Mouse (Mus musculus) liver, postnatal 0 days (tissue): Measurements from ENCODE around the gene Pgap1. TPM values are rescaled to one million over a fixed set of nuclear protein-coding genes. Genes with fewer than 3 reads are reported as not detected.

Experiments
- ATAC-seq: fragments of 200-750 bp; cut with Nextera tagmentation; 2 replicates; pipeline ENCODE4 v1.8.0; 2017; ENCODE audit warnings: mild to moderate bottlenecking, moderate library complexity
- DNase-seq: peaks from one replicate; pipeline ENCODE4 v3.0.0-alpha.2; 2016
- H3K27ac ChIP-seq: fragments of 300-500 bp; sonication (generic); 2 replicates; pipeline ENCODE4 v1.5.1; 2014; ENCODE audit warnings: antibody characterized with exemption, moderate library complexity, mild to moderate bottlenecking, low read depth
- H3K27me3 ChIP-seq: fragments of 300-500 bp; sonication (generic); 2 replicates; pipeline ENCODE4 v1.6.1; 2014; ENCODE audit warnings: low read length, control low read depth, mixed read lengths; ENCODE audit not compliant: insufficient read depth
- H3K36me3 ChIP-seq: fragments of 300-500 bp; sonication (generic); replicated peaks from 2 replicates; pipeline ENCODE4 v1.6.1; 2014; ENCODE audit warnings: mild to moderate bottlenecking, control low read depth, low read length, moderate library complexity, mixed read lengths; ENCODE audit not compliant: insufficient read depth
- H3K4me1 ChIP-seq: fragments of 300-500 bp; sonication (generic); 2 replicates; pipeline ENCODE4 v1.6.1; 2014; ENCODE audit warnings: antibody characterized with exemption, mild to moderate bottlenecking, control low read depth; ENCODE audit not compliant: insufficient read depth
- H3K4me2 ChIP-seq: fragments of 300-500 bp; sonication (generic); 2 replicates; pipeline ENCODE4 v1.6.1; 2014; ENCODE audit warnings: low read depth, mild to moderate bottlenecking, low read length, moderate library complexity, mixed read lengths
- H3K4me3 ChIP-seq: fragments of 300-500 bp; sonication (generic); 2 replicates; pipeline ENCODE4 v1.5.1; 2014; ENCODE audit warnings: low read depth, low read length
- H3K9ac ChIP-seq: fragments of 300-500 bp; sonication (generic); replicated peaks from 2 replicates; pipeline ENCODE4 v1.6.1; 2014; ENCODE audit warnings: mild to moderate bottlenecking, moderate library complexity
- H3K9me3 ChIP-seq: fragments of 300-500 bp; sonication (generic); 2 replicates; pipeline ENCODE4 v1.6.1; 2016; ENCODE audit warnings: mild to moderate bottlenecking, control low read depth, low read length, mixed read lengths
- CTCF ChIP-seq: sonication (generic); IDR thresholded peaks from 2 replicates; pipeline ENCODE4 v1.5.1; 2016; ENCODE audit warnings: antibody characterized with exemption, low read depth
- EP300 ChIP-seq: IDR thresholded peaks from 2 replicates; pipeline ENCODE4 v1.6.1; 2016; ENCODE audit warnings: antibody characterized with exemption, low read depth, mild to moderate bottlenecking
- WGBS: fragments of 180-500 bp; shearing (Covaris S2); extraction: QIAGEN DNeasy Blood & Tissue Kit; methylation state at CpG from one replicate; pipeline ENCODE4 v1.1.7; 2014; ENCODE audit not compliant: insufficient replicate concordance; 5-methylcytosine and 5-hydroxymethylcytosine counted together
- polyA plus RNA-seq: library from polyadenylated mRNA; unstranded; fragments of >200 nt; fragmentation: Nextera tagmentation; extraction: Ambion mirVana; gene quantifications from 2 replicates; pipeline ENCODE4 v1.2.1, GENCODE M21; 2015

The Pgap1 gene
- polyA plus RNA-seq, 1 experiment from 2014 or later: 1.9 TPM

- Histone ChIP-seq H3K27me3 (no peaks in the 10 kb centered on the region), H3K4me3 (no peak overlapping the region), H3K27ac (no peak overlapping the region), H3K4me2 (no peak overlapping the region), H3K36me3 (peaks cover 12% of the 10 kb centered on the region), H3K4me1 (no peaks in the 10 kb centered on the region), H3K9ac (no peak overlapping the region), H3K9me3 (no peaks in the 10 kb centered on the region)
- ATAC-seq: no peak
- TF ChIP-seq CTCF (no peak), EP300 (no peak)
- DNase-seq: no peak
- WGBS: 90% methylated on average over 3 of the region's 3 CpGs
Observed at GRCm38 (mm10) chr1:54493496-54493895, 64.0 kb downstream of the Pgap1 start.

DNA sequence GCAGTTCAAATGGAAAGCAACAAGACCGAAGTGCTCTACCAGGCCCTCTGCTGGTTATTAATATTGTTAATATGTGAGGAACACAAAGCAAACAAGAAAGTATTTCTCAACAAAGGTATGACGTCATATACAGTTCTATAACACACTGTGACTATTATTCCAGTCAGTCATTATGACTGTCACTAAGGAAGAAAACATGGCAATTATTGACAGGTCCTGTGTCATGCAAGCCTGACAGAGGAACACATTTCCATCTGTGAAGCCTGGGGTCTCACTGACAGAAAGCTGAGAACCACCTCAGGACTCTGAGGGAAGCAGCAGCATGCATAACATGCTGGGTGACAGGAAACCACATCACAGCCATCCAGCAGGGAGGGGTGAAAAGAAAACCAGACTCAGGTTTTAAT lies 65.0 kb downstream of the Pgap1 start:
- Histone ChIP-seq H3K27me3 (no peaks in the 10 kb centered on the region), H3K4me3 (no peak overlapping the region), H3K4me1 (no peaks in the 10 kb centered on the region), H3K4me2 (no peak overlapping the region), H3K9ac (no peak overlapping the region), H3K27ac (no peak overlapping the region), H3K36me3 (peaks cover 12% of the 10 kb centered on the region), H3K9me3 (no peaks in the 10 kb centered on the region)
- ATAC-seq (no peak), DNase-seq (no peak)
- TF ChIP-seq CTCF (no peak), EP300 (no peak)
- WGBS: 57% methylated on average over 2 of the region's 2 CpGs

GRCm38 (mm10) chr1:54484744-54485420 lies 72.6 kb downstream of the Pgap1 start:
- 89% methylated on average over 3 of the region's 3 CpGs for WGBS
- TF ChIP-seq CTCF (no peak), EP300 (no peak)

DNA sequence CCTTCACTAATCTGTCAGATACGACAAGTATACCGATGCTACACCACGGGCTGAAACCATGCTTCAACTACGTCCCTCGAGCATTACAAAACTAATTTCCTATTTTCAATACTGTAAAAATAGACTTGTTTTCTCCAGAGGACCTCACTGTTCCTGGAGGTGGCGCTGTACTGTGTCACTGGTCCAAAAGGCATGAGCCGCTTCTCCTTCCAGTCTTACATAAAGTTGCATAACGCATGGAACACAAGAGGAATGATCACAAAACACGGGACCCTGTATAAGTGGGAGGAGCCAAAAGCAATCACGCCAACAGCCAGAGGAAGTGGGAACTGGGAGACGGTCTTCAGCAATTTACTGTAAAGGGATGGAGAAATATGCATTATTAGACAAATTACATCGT lies 77.0 kb downstream of the Pgap1 start:
- no peak overlapping the region for H3K4me2 ChIP-seq
- H3K27ac ChIP-seq: no peak overlapping the region
- no peak for DNase-seq
- no peak for ATAC-seq
- TF ChIP-seq EP300: no peak
- TF ChIP-seq CTCF: no peak
- H3K27me3 ChIP-seq: no peaks in the 10 kb centered on the region
- WGBS: 81% methylated on average over 12 of the region's 12 CpGs
- no peaks in the 10 kb centered on the region for H3K4me1 ChIP-seq
- H3K36me3 ChIP-seq: peaks cover 6% of the 10 kb centered on the region; the same call in 1 of the 2 replicates
- H3K9me3 ChIP-seq: peaks cover 2% of the 10 kb centered on the region
- H3K4me3 ChIP-seq: no peak overlapping the region
- no peak overlapping the region for H3K9ac ChIP-seq

More at GRCm38 (mm10) chr1:54484744-54485420, 72.6 kb downstream of the Pgap1 start:
- H3K9ac ChIP-seq: no peak overlapping the region
- no peak overlapping the region for H3K27ac ChIP-seq
- H3K4me2 ChIP-seq: no peak overlapping the region
- no peak for ATAC-seq
- no peaks in the 10 kb centered on the region for H3K27me3 ChIP-seq
- DNase-seq: no peak
- 0 out of 2 replicates have a peak, but pooled peaks cover 3% of the 10 kb centered on the region for H3K36me3 ChIP-seq
- H3K4me3 ChIP-seq: no peak overlapping the region
- no peaks in the 10 kb centered on the region for H3K4me1 ChIP-seq
- no peaks in the 10 kb centered on the region for H3K9me3 ChIP-seq

- no peak overlapping the region for H3K9ac ChIP-seq
- ATAC-seq: no peak
- no peak for TF ChIP-seq EP300
Observed at GRCm38 (mm10) chr1:54468662-54469061, 88.8 kb downstream of the Pgap1 start.

DNA sequence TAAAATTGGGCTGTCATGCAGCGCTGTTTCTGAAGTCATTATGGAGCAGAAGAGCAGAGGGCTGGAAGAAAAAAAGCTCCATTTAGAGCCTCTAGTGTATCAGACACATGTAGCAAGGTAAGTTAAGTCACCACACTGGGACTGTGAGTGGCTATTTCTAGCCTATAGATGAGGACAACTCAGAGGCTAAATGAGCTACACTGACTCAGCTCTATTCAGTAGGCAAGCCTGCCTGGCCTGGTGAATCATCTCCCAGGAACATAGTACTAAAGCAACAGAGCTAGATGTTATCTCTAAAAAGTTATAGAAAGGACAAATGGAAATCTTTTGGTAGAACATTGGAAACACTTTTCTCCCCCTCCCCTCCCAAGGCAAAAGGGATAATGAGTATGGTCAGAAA lies 90.1 kb downstream of the Pgap1 start:
- Histone ChIP-seq H3K4me2 (no peak overlapping the region), H3K27me3 (no peaks in the 10 kb centered on the region), H3K4me3 (no peak overlapping the region), H3K9me3 (no peaks in the 10 kb centered on the region), H3K36me3 (no peaks in the 10 kb centered on the region), H3K27ac (no peak overlapping the region), H3K4me1 (no peaks in the 10 kb centered on the region), H3K9ac (no peak overlapping the region)
- TF ChIP-seq CTCF (no peak), EP300 (no peak)
- WGBS: 90% methylated on average over 1 of the region's 1 CpGs
- DNase-seq (no peak), ATAC-seq (no peak)

More at GRCm38 (mm10) chr1:54468662-54469061, 88.8 kb downstream of the Pgap1 start:
- Histone ChIP-seq H3K27ac (no peak overlapping the region), H3K4me2 (no peak overlapping the region), H3K4me1 (no peaks in the 10 kb centered on the region), H3K4me3 (no peak overlapping the region), H3K36me3 (no peaks in the 10 kb centered on the region), H3K27me3 (no peaks in the 10 kb centered on the region), H3K9me3 (no peaks in the 10 kb centered on the region)
- DNase-seq: no peak

DNA sequence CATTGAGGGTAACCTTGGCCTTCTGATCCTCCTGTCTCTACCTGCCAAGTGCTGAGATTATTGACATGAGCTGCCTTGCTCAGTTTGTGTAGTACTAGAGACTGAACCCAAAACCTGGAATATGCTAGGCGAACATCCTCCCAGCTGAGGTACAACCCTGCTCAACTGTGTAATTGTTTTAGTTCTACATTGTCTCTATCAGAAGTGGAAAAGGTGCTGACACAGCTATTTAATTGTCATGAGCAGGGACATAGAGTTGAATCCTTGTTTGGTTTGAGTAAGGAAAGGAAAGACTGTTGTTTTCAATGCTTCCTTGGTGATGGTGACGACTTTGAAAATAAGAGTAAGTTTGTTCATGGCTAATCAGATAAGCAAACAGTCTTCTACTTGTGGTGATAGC lies 105.4 kb downstream of the Pgap1 start:
- H3K4me1 ChIP-seq: no peaks in the 10 kb centered on the region
- no peak overlapping the region for H3K9ac ChIP-seq
- H3K4me3 ChIP-seq: no peak overlapping the region
- TF ChIP-seq EP300: no peak
- TF ChIP-seq CTCF: no peak
- WGBS: 68% methylated on average over 2 of the region's 2 CpGs
- no peak for ATAC-seq
- no peak overlapping the region for H3K27ac ChIP-seq
- no peaks in the 10 kb centered on the region for H3K27me3 ChIP-seq
- no peaks in the 10 kb centered on the region for H3K36me3 ChIP-seq
- no peaks in the 10 kb centered on the region for H3K9me3 ChIP-seq
- H3K4me2 ChIP-seq: no peak overlapping the region
- DNase-seq: no peak
